Mouse (Mus musculus): ENCODE data around the gene Epb41l4b.

The Epb41l4b gene

GRCm38 (mm10) chr4:56946641-56947640 is 196.3 kb downstream of the Epb41l4b start, which contains the start of gene Tmem245:
TSS of gene Tmem245 (minus strand) at chr4:56947437.
- peak; percentile 90 for DNase-seq (ENCODE audit: extremely low spot score, low spot score)

- no peak for DNase-seq (ENCODE audit: extremely low spot score, low spot score)
Measured at GRCm38 (mm10) chr4:56946180-56946579, 197.1 kb downstream of the Epb41l4b start.

GRCm38 (mm10) chr4:56944286-56944685 is 199.0 kb downstream of the Epb41l4b start:
- no peak for DNase-seq (ENCODE audit: extremely low spot score, low spot score)

GRCm38 (mm10) chr4:56943258-56943657 is 200.0 kb downstream of the Epb41l4b start:
- DNase-seq (ENCODE audit: extremely low spot score, low spot score): no peak

- no peak for DNase-seq (ENCODE audit: extremely low spot score, low spot score)
Measured at GRCm38 (mm10) chr4:56942567-56942966, 200.7 kb downstream of the Epb41l4b start.
